Mouse (Mus musculus) cerebellum, adult 2 months (tissue): ENCODE data around the gene Zfp653.

Source experiments
- CTCF ChIP-seq: fragments of 200-500 bp; IDR thresholded peaks from 2 replicates; pipeline ENCODE4 v1.5.1; 2011; ENCODE audit warnings: low read depth, mild to moderate bottlenecking, control low read depth, low read length, moderate library complexity, borderline replicate concordance; ENCODE audit not compliant: insufficient read depth
- POLR2A ChIP-seq: fragments of 200-500 bp; IDR thresholded peaks from 2 replicates; pipeline ENCODE4 v1.6.1; 2011; ENCODE audit warnings: low read length, control low read depth, borderline replicate concordance; ENCODE audit not compliant: insufficient read depth

GRCm38 (mm10) chr9:22017208-22017825, 53.9 kb downstream of the Zfp653 start:
- no peak for TF ChIP-seq POLR2A
- no peak for TF ChIP-seq CTCF
